Mouse (Mus musculus): ENCODE measurements around the gene Vmn2r96. TPM values are rescaled to one million over a fixed set of nuclear protein-coding genes. Genes with fewer than 3 reads are reported as not detected.
"Not testable (repeated sequence)": the region's sequence is repeated elsewhere in the genome, so short reads cannot be mapped to it uniquely, and the experiment has no call there.

Gene Vmn2r96
- 0.01 TPM in 1 of 2 replicates, not detected in the other for polyA plus RNA-seq (2012)

- H3K36me3 ChIP-seq (ENCODE audit: control insufficient read depth); H3K9me3 ChIP-seq (ENCODE audit: control insufficient read depth, low read length); H3K4me1 ChIP-seq (ENCODE audit: control insufficient read depth); H3K4me3 ChIP-seq (replicated peaks); H3K27me3 ChIP-seq (ENCODE audit: control insufficient read depth): not testable (repeated sequence)
Observed at GRCm38 (mm10) chr17:18572851-18573250, at the start of gene Vmn2r96. Gene Vmn2r96, plus strand, starts transcription at chr17:18573151.

- Histone ChIP-seq H3K36me3 (ENCODE audit: control insufficient read depth) (no peaks in the 10 kb centered on the region), H3K4me1 (ENCODE audit: control insufficient read depth) (no peaks in the 10 kb centered on the region), H3K27me3 (ENCODE audit: control insufficient read depth) (no peaks in the 10 kb centered on the region), H3K4me3 (replicated peaks) (no peak overlapping the region), H3K9me3 (ENCODE audit: control insufficient read depth, low read length) (peaks cover 8% of the 10 kb centered on the region)
- no peak for TF ChIP-seq GATA1 (IDR thresholded peaks at IDR 0.05; ENCODE audit: low read length)
- no peak for TF ChIP-seq TAL1 (IDR thresholded peaks at IDR 0.05; ENCODE audit: low read length)
Observed at GRCm38 (mm10) chr17:18523371-18523770, 49.6 kb upstream of the Vmn2r96 start.

DNA sequence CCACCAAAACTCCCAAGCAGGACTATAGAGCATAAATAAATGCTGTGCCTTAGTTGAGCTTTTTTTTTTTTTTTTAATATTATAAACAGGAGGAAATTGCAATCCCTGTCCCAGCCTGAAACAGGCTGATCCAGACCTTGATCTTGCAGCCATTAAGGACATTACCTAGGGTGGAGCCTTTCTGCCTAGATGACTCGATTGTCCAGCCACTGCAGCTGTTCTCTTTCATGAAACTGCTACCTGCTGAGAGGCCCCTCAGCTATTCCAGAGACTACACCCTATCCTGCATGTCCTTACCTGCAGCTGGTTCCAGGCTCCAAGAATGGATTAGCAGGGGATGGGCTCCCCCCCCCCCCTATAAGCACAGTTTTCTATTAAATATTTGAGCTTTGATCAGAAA is 49.0 kb upstream of the Vmn2r96 start:
- Histone ChIP-seq H3K27me3 (ENCODE audit: control insufficient read depth) (no peaks in the 10 kb centered on the region), H3K4me3 (replicated peaks) (no peak overlapping the region), H3K4me1 (ENCODE audit: control insufficient read depth) (no peaks in the 10 kb centered on the region), H3K9me3 (ENCODE audit: control insufficient read depth, low read length) (peaks cover 4% of the 10 kb centered on the region), H3K36me3 (ENCODE audit: control insufficient read depth) (no peaks in the 10 kb centered on the region)
- TF ChIP-seq GATA1 (IDR thresholded peaks at IDR 0.05; ENCODE audit: low read length) (no peak), TAL1 (IDR thresholded peaks at IDR 0.05; ENCODE audit: low read length) (no peak)

- not testable (repeated sequence) for H3K9me3 ChIP-seq (ENCODE audit: control insufficient read depth, low read length); H3K36me3 ChIP-seq (ENCODE audit: control insufficient read depth); H3K27me3 ChIP-seq (ENCODE audit: control insufficient read depth); H3K4me3 ChIP-seq (replicated peaks); H3K4me1 ChIP-seq (ENCODE audit: control insufficient read depth)
Observed at GRCm38 (mm10) chr17:18558212-18559158, 14.5 kb upstream of the Vmn2r96 start.

DNA sequence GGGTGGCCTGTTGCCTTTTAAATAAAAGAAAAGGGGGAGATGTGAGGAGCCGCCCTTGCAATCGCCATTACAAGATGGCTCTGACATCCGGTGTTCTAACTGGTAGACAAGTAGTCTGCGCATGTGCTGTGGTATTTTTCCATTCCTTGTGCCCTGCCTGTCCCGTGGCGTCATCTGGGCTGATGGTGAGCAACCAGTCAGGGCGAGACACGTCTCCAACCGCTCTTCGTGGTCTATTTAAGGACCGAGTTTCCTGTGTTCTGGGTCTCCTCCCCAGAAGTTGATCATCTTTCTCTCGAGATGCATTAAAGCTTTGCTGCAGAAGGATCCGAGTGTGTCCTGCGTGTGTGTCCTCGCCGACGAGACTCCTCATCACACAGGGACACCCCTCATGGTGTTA is 6.8 kb upstream of the Vmn2r96 start:
- H3K9me3 ChIP-seq (ENCODE audit: control insufficient read depth, low read length): peaks cover 11% of the 10 kb centered on the region
- H3K36me3 ChIP-seq (ENCODE audit: control insufficient read depth); H3K27me3 ChIP-seq (ENCODE audit: control insufficient read depth); H3K4me1 ChIP-seq (ENCODE audit: control insufficient read depth); H3K4me3 ChIP-seq (replicated peaks): not testable (repeated sequence)

- H3K9me3 ChIP-seq (ENCODE audit: control insufficient read depth, low read length): peaks cover 18% of the 10 kb centered on the region
- not testable (repeated sequence) for H3K4me3 ChIP-seq (replicated peaks); H3K36me3 ChIP-seq (ENCODE audit: control insufficient read depth); H3K27me3 ChIP-seq (ENCODE audit: control insufficient read depth); H3K4me1 ChIP-seq (ENCODE audit: control insufficient read depth)
Observed at GRCm38 (mm10) chr17:18615151-18615550, 42.2 kb downstream of the Vmn2r96 start.

GRCm38 (mm10) chr17:18626532-18626931 is 53.6 kb downstream of the Vmn2r96 start:
- Histone ChIP-seq H3K4me1 (ENCODE audit: control insufficient read depth) (no peaks in the 10 kb centered on the region), H3K27me3 (ENCODE audit: control insufficient read depth) (no peaks in the 10 kb centered on the region), H3K4me3 (replicated peaks) (no peak overlapping the region), H3K36me3 (ENCODE audit: control insufficient read depth) (no peaks in the 10 kb centered on the region), H3K9me3 (ENCODE audit: control insufficient read depth, low read length) (no peaks in the 10 kb centered on the region)
- TF ChIP-seq TAL1 (IDR thresholded peaks at IDR 0.05; ENCODE audit: low read length) (no peak), GATA1 (IDR thresholded peaks at IDR 0.05; ENCODE audit: low read length) (no peak)

Other genes with a start within 250 kb of the Vmn2r96 start
- gene Vmn2r95, start 149.1 kb upstream of the Vmn2r96 start, polyA plus RNA-seq (2012): not detected in 2 replicates

All from erythroblast, embryonic 14.5 days (primary cell).